Mouse (Mus musculus) heart, postnatal 25 days (tissue): ENCODE results near the gene Gjb6. TPM values are rescaled to one million over a fixed set of nuclear protein-coding genes. Genes with fewer than 3 reads are reported as not detected.

ENCODE experiments used
- DNase-seq: peaks from one replicate; pipeline ENCODE4 v3.0.0; 2022; ENCODE audit warnings: low spot score
- intact Hi-C: fragments of 180-260 bp; cut with DNase I; formaldehyde crosslinking; loops from one replicate; pipeline ENCODE4 v1.15.1; 2025
- total RNA-seq, 2 experiments: library from RNA; stranded (reverse); gene quantifications; 2 replicates each; pipeline ENCODE4 v1.2.3; 2021

The Gjb6 gene
- total RNA-seq, 2 experiments from 2014 or later = not detected

GRCm38 (mm10) chr14:57093029-57093428, 40.4 kb downstream of the Gjb6 start:
- no peak for DNase-seq
- intact Hi-C loops = no loop called here

- no peak for DNase-seq
- intact Hi-C loops = no loop called here
These were observed 43.4 kb downstream of the Gjb6 start for GRCm38 (mm10) chr14:57090001-57090400.

GRCm38 (mm10) chr14:57089107-57089506, 44.3 kb downstream of the Gjb6 start:
- no peak for DNase-seq
- intact Hi-C loops = no loop called here

GRCm38 (mm10) chr14:57084180-57084668, 49.2 kb downstream of the Gjb6 start:
- no peak for DNase-seq
- intact Hi-C loops = no loop called here

GRCm38 (mm10) chr14:57082863-57083262, 50.5 kb downstream of the Gjb6 start:
- intact Hi-C loops = no loop called here
- no peak for DNase-seq

- DNase-seq = no peak
- intact Hi-C loops = no loop called here
These were observed 57.9 kb downstream of the Gjb6 start for GRCm38 (mm10) chr14:57075537-57075936.

Other genes starting within 250 kb of the Gjb6 start
- 10 to 100 TPM; 31.2 to 36.2 TPM for gene Zmym2, start 247.0 kb downstream of the Gjb6 start, total RNA-seq
- gene Gja3, start 75.5 kb downstream of the Gjb6 start, total RNA-seq = 10 to 100 TPM; 18.4 to 19.5 TPM
- not detected for gene Gjb2, start 28.9 kb downstream of the Gjb6 start, total RNA-seq
- not detected for gene Gm4491, start 17.7 kb downstream of the Gjb6 start, total RNA-seq